Mouse (Mus musculus): ENCODE results near the gene Rgcc.

DNA sequence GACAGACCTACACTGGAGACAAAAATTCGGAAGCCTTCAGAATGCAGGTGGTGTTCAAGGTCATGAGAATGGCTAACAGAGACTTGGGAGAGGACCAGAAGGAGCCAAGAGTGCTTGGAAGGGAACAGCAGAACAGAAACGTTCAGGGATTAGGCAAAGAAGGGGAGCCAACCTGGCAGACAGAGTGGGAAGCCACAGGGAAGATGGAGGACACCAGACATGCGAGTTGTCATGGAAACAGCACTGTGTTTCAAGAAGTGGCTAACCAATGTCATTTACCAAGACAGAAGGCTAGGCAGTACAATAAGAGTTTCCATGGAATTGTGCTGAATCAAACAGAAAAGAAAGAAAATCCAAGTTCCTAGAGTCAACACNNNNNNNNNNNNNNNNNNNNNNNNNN, 56.9 kb downstream of the Rgcc start:
- TF ChIP-seq CTCF (conservative IDR thresholded peaks at IDR 0.05; ENCODE audit: low read length): no peak
- TF ChIP-seq NANOG (IDR thresholded peaks at IDR 0.05; ENCODE audit: borderline replicate concordance, low read length): no peak
